Mouse (Mus musculus) forebrain, postnatal 0 days (tissue): ENCODE results near the gene Eif3j1. TPM values are rescaled to one million over a fixed set of nuclear protein-coding genes. Genes with fewer than 3 reads are reported as not detected.
"Not testable (repeated sequence)": the region's sequence is repeated elsewhere in the genome, so short reads cannot be mapped to it uniquely, and the experiment has no call there.

Experiments used
- ATAC-seq: fragments of 200-750 bp; cut with Nextera tagmentation; 2 replicates; pipeline ENCODE4 v1.8.0; 2017; ENCODE audit warnings: mild to moderate bottlenecking, moderate library complexity
- DNase-seq: peaks from one replicate; pipeline ENCODE4 v3.0.0-alpha.2; 2015
- H3K27ac ChIP-seq: fragments of 300-500 bp; sonication (generic); 2 replicates; pipeline ENCODE4 v1.5.1; 2014; ENCODE audit warnings: low read depth, mild to moderate bottlenecking, antibody characterized with exemption, low read length, moderate library complexity, mixed read lengths
- H3K27me3 ChIP-seq: fragments of 300-500 bp; sonication (generic); 2 replicates; pipeline ENCODE4 v1.6.1; 2014; ENCODE audit warnings: mild to moderate bottlenecking, low read length, mixed read lengths; ENCODE audit not compliant: insufficient read depth
- H3K36me3 ChIP-seq: fragments of 300-500 bp; sonication (generic); 2 replicates; pipeline ENCODE4 v1.6.1; 2014; ENCODE audit warnings: mild to moderate bottlenecking, moderate library complexity; ENCODE audit not compliant: insufficient read depth
- H3K4me1 ChIP-seq: fragments of 300-500 bp; sonication (generic); 2 replicates; pipeline ENCODE4 v1.6.1; 2014; ENCODE audit warnings: antibody characterized with exemption; ENCODE audit not compliant: insufficient read depth
- H3K4me2 ChIP-seq: fragments of 300-500 bp; sonication (generic); 2 replicates; pipeline ENCODE4 v1.6.1; 2014; ENCODE audit warnings: low read depth, mild to moderate bottlenecking, moderate library complexity
- H3K4me3 ChIP-seq: fragments of 300-500 bp; sonication (generic); 2 replicates; pipeline ENCODE4 v1.5.1; 2014; ENCODE audit warnings: low read depth, low read length, mixed read lengths
- H3K9ac ChIP-seq: fragments of 300-500 bp; sonication (generic); 2 replicates; pipeline ENCODE4 v1.6.1; 2014; ENCODE audit warnings: mild to moderate bottlenecking
- H3K9me3 ChIP-seq: fragments of 300-500 bp; sonication (generic); 2 replicates; pipeline ENCODE4 v1.6.1; 2016; ENCODE audit warnings: low read length
- CTCF ChIP-seq: sonication (generic); IDR thresholded peaks from 2 replicates; pipeline ENCODE4 v1.5.1; 2016; ENCODE audit warnings: antibody characterized with exemption, control low read depth, low read depth
- WGBS: fragments of 180-500 bp; shearing (Covaris S2); extraction: QIAGEN DNeasy Blood & Tissue Kit; methylation state at CpG from one replicate; pipeline ENCODE4 v1.1.7; 2014; 5-methylcytosine and 5-hydroxymethylcytosine counted together
- polyA plus RNA-seq: library from polyadenylated mRNA; unstranded; fragments of >200 nt; fragmentation: Nextera tagmentation; extraction: Ambion mirVana; gene quantifications from 2 replicates; pipeline ENCODE4 v1.2.1, GENCODE M21; 2015
- total RNA-seq: library from RNA; depleted of rRNA; stranded (reverse); fragments of >200 nt; gene quantifications from 2 replicates; pipeline ENCODE4 v1.2.3, GENCODE M21; 2014; rRNA removed

The Eif3j1 gene
- 18.6 and 23.2 TPM in 2 replicates for total RNA-seq
- 9.1 and 9.7 TPM in 2 replicates for polyA plus RNA-seq

- ATAC-seq: peak; percentile 99
Observed at GRCm38 (mm10) chr2:122027862-122028755, at the start of gene Eif3j1. Eif3j1 (plus strand) TSS chr2:122028546.

GRCm38 (mm10) chr2:121995738-121996137 lies 32.6 kb upstream of the Eif3j1 start:
- no peak overlapping the region for H3K27ac ChIP-seq
- H3K4me1 ChIP-seq: no peaks in the 10 kb centered on the region
- TF ChIP-seq CTCF: peak; percentile 58
- no peak overlapping the region for H3K4me2 ChIP-seq
- H3K36me3 ChIP-seq: peaks cover 5% of the 10 kb centered on the region
- H3K4me3 ChIP-seq: no peak overlapping the region
- no peaks in the 10 kb centered on the region for H3K9me3 ChIP-seq
- DNase-seq (peak; percentile 8), ATAC-seq (no peak)
- H3K9ac ChIP-seq: no peak overlapping the region
- WGBS: 96% methylated on average over 1 of the region's 1 CpGs
- H3K27me3 ChIP-seq: no peaks in the 10 kb centered on the region

More at GRCm38 (mm10) chr2:122027862-122028755, at the start of gene Eif3j1:
- Histone ChIP-seq H3K27ac (peak within 1 kb of the TSS; percentile 83), H3K9me3 (no peaks in the 10 kb centered on the region), H3K4me3 (peak within 1 kb of the TSS; percentile 74), H3K27me3 (no peaks in the 10 kb centered on the region), H3K4me2 (peak within 1 kb of the TSS; percentile 75), H3K9ac (peak within 1 kb of the TSS; percentile 82), H3K4me1 (0 out of 2 replicates have a peak, but pooled peaks cover 6% of the 10 kb centered on the region), H3K36me3 (no peaks in the 10 kb centered on the region)
- peak; percentile 94 for DNase-seq
- under 1% methylated on average over 50 of the region's 67 CpGs for WGBS
- TF ChIP-seq CTCF: no peak

- TF ChIP-seq CTCF: no peak
- no peak overlapping the region for H3K4me3 ChIP-seq
- 90% methylated on average over 3 of the region's 3 CpGs for WGBS
Observed at GRCm38 (mm10) chr2:122008832-122009231, 19.5 kb upstream of the Eif3j1 start.

GRCm38 (mm10) chr2:122011441-122011840 lies 16.9 kb upstream of the Eif3j1 start:
- Histone ChIP-seq H3K27ac (no peak overlapping the region), H3K9ac (no peak overlapping the region), H3K27me3 (no peaks in the 10 kb centered on the region), H3K4me3 (no peak overlapping the region), H3K4me2 (no peak overlapping the region), H3K9me3 (no peaks in the 10 kb centered on the region), H3K4me1 (no peaks in the 10 kb centered on the region), H3K36me3 (peaks cover 17% of the 10 kb centered on the region; the same call in 1 of the 2 replicates)
- no peak for TF ChIP-seq CTCF
- 89% methylated on average over 7 of the region's 7 CpGs for WGBS
- ATAC-seq (no peak), DNase-seq (no peak)

More at GRCm38 (mm10) chr2:122008832-122009231, 19.5 kb upstream of the Eif3j1 start:
- Histone ChIP-seq H3K27ac (no peak overlapping the region), H3K4me2 (no peak overlapping the region), H3K27me3 (no peaks in the 10 kb centered on the region), H3K9me3 (no peaks in the 10 kb centered on the region), H3K9ac (no peak overlapping the region), H3K4me1 (no peaks in the 10 kb centered on the region), H3K36me3 (peaks cover 17% of the 10 kb centered on the region; the same call in 1 of the 2 replicates)
- DNase-seq (no peak), ATAC-seq (no peak)

GRCm38 (mm10) chr2:122018705-122019104 lies 9.6 kb upstream of the Eif3j1 start:
- ATAC-seq (no peak), DNase-seq (no peak)
- Histone ChIP-seq H3K27me3 (no peaks in the 10 kb centered on the region), H3K27ac (no peak overlapping the region), H3K4me3 (no peak overlapping the region), H3K36me3 (0 out of 2 replicates have a peak, but pooled peaks cover under 1% of the 10 kb centered on the region), H3K9ac (no peak overlapping the region), H3K4me2 (no peak overlapping the region), H3K9me3 (no peaks in the 10 kb centered on the region), H3K4me1 (no peaks in the 10 kb centered on the region)
- 85% methylated on average over 1 of the region's 1 CpGs for WGBS
- TF ChIP-seq CTCF: no peak

- H3K36me3 ChIP-seq: no peaks in the 10 kb centered on the region
- H3K27ac ChIP-seq: no peak overlapping the region
- no peak overlapping the region for H3K9ac ChIP-seq
- H3K27me3 ChIP-seq: no peaks in the 10 kb centered on the region
- DNase-seq: no peak
- TF ChIP-seq CTCF: no peak
- H3K9me3 ChIP-seq: no peaks in the 10 kb centered on the region
- WGBS: 77% methylated on average over 2 of the region's 2 CpGs
- no peak overlapping the region for H3K4me3 ChIP-seq
- H3K4me1 ChIP-seq: no peaks in the 10 kb centered on the region
- H3K4me2 ChIP-seq: no peak overlapping the region
- ATAC-seq: no peak
Observed at GRCm38 (mm10) chr2:122022284-122022683, 6.1 kb upstream of the Eif3j1 start.

GRCm38 (mm10) chr2:122027091-122027490 lies 1.3 kb upstream of the Eif3j1 start:
- not testable (repeated sequence) for H3K4me3 ChIP-seq, H3K9ac ChIP-seq, H3K4me1 ChIP-seq, H3K9me3 ChIP-seq, H3K27me3 ChIP-seq, ATAC-seq, H3K36me3 ChIP-seq, H3K27ac ChIP-seq, H3K4me2 ChIP-seq, DNase-seq
- WGBS: 93% methylated on average over 10 of the region's 10 CpGs
